Mouse (Mus musculus) brain, embryonic 14.5 days (tissue): ENCODE measurements around the gene Mex3a.

ENCODE experiments used
- CTCF ChIP-seq: fragments of 200-500 bp; IDR thresholded peaks from 2 replicates; pipeline ENCODE4 v1.5.1; 2012; ENCODE audit warnings: inconsistent platforms, mild to moderate bottlenecking, moderate library complexity, borderline replicate concordance; ENCODE audit not compliant: insufficient read depth, insufficient read length; ENCODE audit errors: extremely low read depth
- POLR2A ChIP-seq: fragments of 200-500 bp; IDR thresholded peaks from 2 replicates; pipeline ENCODE4 v1.6.1; 2012; ENCODE audit warnings: mild to moderate bottlenecking, inconsistent platforms, borderline replicate concordance; ENCODE audit not compliant: poor library complexity, insufficient read depth, insufficient read length, severe bottlenecking; ENCODE audit errors: extremely low read depth

DNA sequence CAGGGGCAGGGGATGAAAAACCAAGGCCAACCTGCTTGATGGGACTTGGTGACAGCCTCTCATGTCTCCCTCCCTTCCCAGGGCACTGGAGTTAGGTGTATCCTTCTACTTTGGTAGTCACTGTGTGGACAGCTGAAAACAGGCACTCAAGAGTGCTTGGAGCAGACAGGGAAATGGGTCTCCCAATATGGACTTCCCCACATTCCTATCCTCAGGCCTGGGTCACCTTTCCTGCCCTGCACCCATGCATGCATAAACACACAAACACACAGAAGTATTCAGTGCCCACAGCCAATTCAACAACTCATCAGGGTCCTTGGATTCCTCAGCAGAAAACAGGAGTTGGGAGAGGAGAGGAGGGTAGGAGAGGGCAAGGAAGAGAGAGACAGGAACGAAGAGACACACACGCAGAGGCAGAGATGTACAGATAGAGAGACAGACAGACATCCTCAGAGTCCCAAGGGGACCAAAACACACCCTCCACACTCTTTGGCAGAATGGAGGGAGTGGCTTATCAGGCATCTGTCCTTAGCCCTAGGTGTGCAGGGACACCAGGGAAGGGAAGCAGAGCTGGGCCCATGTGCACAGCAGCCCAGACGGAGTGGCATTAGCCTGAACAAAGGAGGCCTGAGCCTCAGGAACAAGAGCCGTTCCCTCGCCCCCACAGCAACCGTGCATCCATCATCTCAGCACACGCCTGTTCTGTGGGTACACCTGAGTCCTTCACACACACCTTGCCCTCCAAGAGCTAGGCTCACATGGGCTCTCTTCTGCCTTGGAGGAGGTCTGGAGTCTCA, 2.8 kb upstream of the Mex3a start:
- no peak for TF ChIP-seq POLR2A
- TF ChIP-seq CTCF = no peak
